Mouse (Mus musculus) heart, embryonic 11.5 days (tissue): Measurements from ENCODE around the gene Cabin1. TPM values are rescaled to one million over a fixed set of nuclear protein-coding genes. Genes with fewer than 3 reads are reported as not detected.

Source experiments
- ATAC-seq: fragments of 200-750 bp; cut with Nextera tagmentation; replicated peaks from 2 replicates; pipeline ENCODE4 v1.8.0; 2017; ENCODE audit warnings: moderate library complexity; ENCODE audit not compliant: insufficient number of reproducible peaks, low FRiP score, low TSS enrichment
- H3K27ac ChIP-seq: fragments of 300-500 bp; sonication (generic); 2 replicates; pipeline ENCODE4 v1.5.1; 2014; ENCODE audit warnings: mild to moderate bottlenecking, low read depth, low read length
- H3K27me3 ChIP-seq: fragments of 300-500 bp; sonication (generic); 2 replicates; pipeline ENCODE4 v1.6.1; 2014; ENCODE audit warnings: mild to moderate bottlenecking, low read length, mixed read lengths; ENCODE audit not compliant: control insufficient read depth, insufficient read depth
- H3K36me3 ChIP-seq: fragments of 300-500 bp; sonication (generic); 2 replicates; pipeline ENCODE4 v1.6.1; 2014; ENCODE audit warnings: mild to moderate bottlenecking, low read length, moderate library complexity, mixed read lengths; ENCODE audit not compliant: control insufficient read depth, insufficient read depth
- H3K4me1 ChIP-seq: fragments of 300-500 bp; sonication (generic); 2 replicates; pipeline ENCODE4 v1.6.1; 2014; ENCODE audit warnings: low read length; ENCODE audit not compliant: control insufficient read depth, insufficient read depth
- H3K4me2 ChIP-seq: fragments of 300-500 bp; sonication (generic); 2 replicates; pipeline ENCODE4 v1.6.1; 2014; ENCODE audit warnings: mild to moderate bottlenecking, moderate library complexity
- H3K4me3 ChIP-seq: fragments of 300-500 bp; sonication (generic); 2 replicates; pipeline ENCODE4 v1.5.1; 2014; ENCODE audit warnings: low read depth, low read length
- H3K9ac ChIP-seq: fragments of 300-500 bp; sonication (generic); 2 replicates; pipeline ENCODE4 v1.6.1; 2014; ENCODE audit warnings: mild to moderate bottlenecking, low read depth, low read length, moderate library complexity
- H3K9me3 ChIP-seq: fragments of 300-500 bp; sonication (generic); replicated peaks from 2 replicates; pipeline ENCODE4 v1.6.1; 2016; ENCODE audit warnings: low read length; ENCODE audit not compliant: control insufficient read depth
- WGBS: fragments of 180-500 bp; shearing (Covaris S2); extraction: QIAGEN DNeasy Blood & Tissue Kit; methylation state at CpG from one replicate; pipeline ENCODE4 v1.1.7; 2014; ENCODE audit not compliant: insufficient replicate concordance; 5-methylcytosine and 5-hydroxymethylcytosine counted together
- polyA plus RNA-seq: library from polyadenylated mRNA; unstranded; fragments of >200 nt; fragmentation: Nextera tagmentation; extraction: Ambion mirVana; gene quantifications from 2 replicates; pipeline ENCODE4 v1.2.1, GENCODE M21; 2014

Gene Cabin1
- polyA plus RNA-seq, 1 experiment from 2014 or later: 28.6 TPM

DNA sequence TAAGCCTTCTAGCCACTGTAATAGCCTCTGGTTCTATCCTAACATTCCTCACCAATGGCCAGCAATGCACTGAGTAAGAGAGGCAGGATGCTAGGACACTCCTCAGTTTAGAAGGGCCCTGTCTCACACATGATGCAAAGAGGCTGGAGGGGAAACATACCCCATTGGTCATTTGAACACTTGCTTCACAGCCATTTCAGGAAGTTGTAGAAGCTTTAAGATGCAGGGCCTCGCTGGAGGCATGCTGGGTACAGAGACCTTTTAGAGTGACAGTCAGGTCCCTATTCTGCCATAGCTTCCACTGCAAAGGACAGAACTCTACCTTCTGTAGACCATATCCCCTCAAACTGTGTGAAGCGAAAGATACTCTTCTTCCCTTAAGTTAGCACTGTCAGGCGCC lies 66.4 kb downstream of the Cabin1 start:
- Histone ChIP-seq H3K27ac (peak overlapping the region; percentile 35), H3K27me3 (no peaks in the 10 kb centered on the region), H3K4me3 (no peak overlapping the region), H3K4me1 (0 out of 2 replicates have a peak, but pooled peaks cover 3% of the 10 kb centered on the region), H3K36me3 (peaks cover 13% of the 10 kb centered on the region), H3K9me3 (no peaks in the 10 kb centered on the region), H3K9ac (no peak overlapping the region), H3K4me2 (0 out of 2 replicates have a peak overlapping the region, but pooled peaks have one; percentile 7)
- 85% methylated on average over 3 of the region's 3 CpGs for WGBS
- no peak for ATAC-seq

DNA sequence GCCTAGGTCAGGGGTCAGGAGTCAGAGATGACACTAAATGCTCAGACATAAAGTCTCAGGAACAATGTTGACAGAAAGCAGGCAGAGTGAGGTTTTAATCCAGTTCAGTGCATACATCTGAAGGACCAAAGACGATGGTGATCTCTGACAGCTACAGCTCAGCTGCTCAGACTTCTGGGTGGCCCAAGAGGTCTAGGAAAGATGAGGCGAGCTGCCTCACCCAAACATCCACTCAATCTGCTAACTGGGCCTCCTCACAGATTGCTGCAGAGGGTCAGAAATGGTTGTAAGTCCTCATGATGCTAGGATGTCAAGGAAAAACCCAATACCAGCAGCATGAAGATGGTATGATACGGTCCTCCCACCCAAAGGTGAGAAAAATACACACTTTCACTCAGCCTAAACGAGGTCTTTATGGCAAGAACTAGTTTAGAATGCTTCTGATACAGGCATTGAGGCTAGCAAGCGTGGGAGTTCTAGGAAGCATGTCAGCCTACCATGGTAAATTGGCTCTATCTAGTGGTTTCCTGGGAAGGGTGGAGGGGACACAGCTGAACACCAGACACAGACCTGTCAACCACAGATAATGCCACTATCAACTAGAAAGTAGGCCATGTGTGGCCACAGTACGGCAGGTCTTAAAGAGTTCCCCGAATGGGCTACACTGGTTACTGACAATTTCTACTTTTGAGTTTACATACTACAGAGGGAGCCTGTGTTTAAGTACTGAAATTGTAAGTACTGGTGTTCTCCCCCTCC lies 67.4 kb downstream of the Cabin1 start:
- H3K9ac ChIP-seq: no peak overlapping the region
- 0 out of 2 replicates have a peak overlapping the region, but pooled peaks have one; percentile 7 for H3K4me2 ChIP-seq
- 0 out of 2 replicates have a peak, but pooled peaks cover 3% of the 10 kb centered on the region for H3K4me1 ChIP-seq
- 72% methylated on average over 7 of the region's 7 CpGs for WGBS
- H3K27ac ChIP-seq: peak overlapping the region; percentile 35
- no peaks in the 10 kb centered on the region for H3K9me3 ChIP-seq
- H3K4me3 ChIP-seq: no peak overlapping the region
- peaks cover 20% of the 10 kb centered on the region for H3K36me3 ChIP-seq
- peak; percentile 80 for ATAC-seq
- no peaks in the 10 kb centered on the region for H3K27me3 ChIP-seq

DNA sequence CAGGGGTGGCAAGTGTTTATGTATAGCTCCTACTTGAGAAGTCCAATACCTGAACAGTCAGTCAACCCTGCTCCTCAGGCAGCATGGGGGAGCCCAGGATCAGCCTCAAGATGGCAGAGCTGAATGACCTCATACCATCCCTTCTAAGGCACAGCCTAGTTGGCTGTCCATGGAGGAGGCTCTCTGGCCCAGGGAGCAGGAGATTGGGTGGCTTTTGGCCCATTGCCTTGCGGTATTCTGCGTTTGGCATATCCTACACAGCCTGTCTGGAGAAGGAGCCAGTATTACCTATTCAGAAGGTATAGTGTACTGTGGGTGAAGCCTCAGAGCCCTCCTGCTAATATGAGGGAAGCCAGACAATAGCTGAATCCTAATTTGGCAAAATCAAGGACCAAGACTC lies 68.6 kb downstream of the Cabin1 start:
- Histone ChIP-seq H3K4me2 (no peak overlapping the region), H3K9me3 (no peaks in the 10 kb centered on the region), H3K27ac (no peak overlapping the region), H3K4me3 (no peak overlapping the region), H3K27me3 (no peaks in the 10 kb centered on the region), H3K36me3 (peaks cover 21% of the 10 kb centered on the region), H3K4me1 (0 out of 2 replicates have a peak, but pooled peaks cover 3% of the 10 kb centered on the region), H3K9ac (no peak overlapping the region)
- no peak for ATAC-seq
- 94% methylated on average over 2 of the region's 2 CpGs for WGBS

DNA sequence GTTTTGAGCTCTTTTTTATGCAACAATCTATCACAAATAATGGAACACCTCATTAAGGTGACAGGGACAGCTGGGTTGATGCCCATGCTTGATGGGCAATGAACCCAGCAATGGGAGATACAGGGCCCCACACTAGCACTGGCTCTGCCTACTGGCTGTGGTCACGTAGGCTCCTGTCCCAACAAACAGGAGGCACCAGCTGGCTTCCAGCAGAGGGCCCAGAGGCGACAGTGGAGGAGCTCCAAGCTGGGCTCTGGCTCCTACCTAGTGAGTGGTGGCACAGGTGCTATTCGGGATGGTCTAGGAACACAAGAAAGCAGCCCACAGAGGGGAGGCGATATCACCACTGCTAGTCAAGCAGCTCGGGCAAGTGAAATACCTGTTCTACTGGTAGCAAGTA lies 69.1 kb downstream of the Cabin1 start:
- H3K4me1 ChIP-seq: 0 out of 2 replicates have a peak, but pooled peaks cover 3% of the 10 kb centered on the region
- no peak for ATAC-seq
- no peak overlapping the region for H3K27ac ChIP-seq
- WGBS: 90% methylated on average over 5 of the region's 5 CpGs
- H3K9ac ChIP-seq: no peak overlapping the region
- no peaks in the 10 kb centered on the region for H3K9me3 ChIP-seq
- H3K4me2 ChIP-seq: no peak overlapping the region
- peaks cover 21% of the 10 kb centered on the region for H3K36me3 ChIP-seq
- H3K27me3 ChIP-seq: no peaks in the 10 kb centered on the region
- H3K4me3 ChIP-seq: no peak overlapping the region

DNA sequence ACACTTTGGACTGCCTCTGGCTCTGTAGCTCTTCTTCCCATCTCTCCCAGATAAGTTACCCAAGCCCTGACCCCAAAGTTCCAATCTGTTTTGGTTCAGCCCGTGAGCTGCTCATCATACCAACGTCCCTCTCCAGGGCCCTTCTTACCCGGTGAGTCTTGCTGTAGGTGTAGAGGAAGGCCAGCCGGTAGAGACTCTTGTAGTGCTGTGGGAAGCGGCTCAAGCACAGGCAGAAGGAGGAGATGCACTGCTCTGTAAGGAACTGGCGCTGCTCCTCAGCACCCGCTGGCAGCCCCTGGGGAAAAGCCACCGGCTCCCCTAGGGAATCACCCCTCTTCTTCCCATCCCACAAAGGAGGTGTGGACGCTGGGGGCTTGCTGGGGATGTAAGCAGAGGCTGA lies 69.6 kb downstream of the Cabin1 start:
- Histone ChIP-seq H3K9ac (0 out of 2 replicates have a peak overlapping the region, but pooled peaks have one; percentile 24), H3K4me2 (no peak overlapping the region), H3K27ac (no peak overlapping the region), H3K9me3 (no peaks in the 10 kb centered on the region), H3K4me1 (0 out of 2 replicates have a peak, but pooled peaks cover 3% of the 10 kb centered on the region), H3K27me3 (no peaks in the 10 kb centered on the region), H3K36me3 (peaks cover 24% of the 10 kb centered on the region), H3K4me3 (no peak overlapping the region)
- 89% methylated on average over 9 of the region's 9 CpGs for WGBS
- no peak for ATAC-seq

DNA sequence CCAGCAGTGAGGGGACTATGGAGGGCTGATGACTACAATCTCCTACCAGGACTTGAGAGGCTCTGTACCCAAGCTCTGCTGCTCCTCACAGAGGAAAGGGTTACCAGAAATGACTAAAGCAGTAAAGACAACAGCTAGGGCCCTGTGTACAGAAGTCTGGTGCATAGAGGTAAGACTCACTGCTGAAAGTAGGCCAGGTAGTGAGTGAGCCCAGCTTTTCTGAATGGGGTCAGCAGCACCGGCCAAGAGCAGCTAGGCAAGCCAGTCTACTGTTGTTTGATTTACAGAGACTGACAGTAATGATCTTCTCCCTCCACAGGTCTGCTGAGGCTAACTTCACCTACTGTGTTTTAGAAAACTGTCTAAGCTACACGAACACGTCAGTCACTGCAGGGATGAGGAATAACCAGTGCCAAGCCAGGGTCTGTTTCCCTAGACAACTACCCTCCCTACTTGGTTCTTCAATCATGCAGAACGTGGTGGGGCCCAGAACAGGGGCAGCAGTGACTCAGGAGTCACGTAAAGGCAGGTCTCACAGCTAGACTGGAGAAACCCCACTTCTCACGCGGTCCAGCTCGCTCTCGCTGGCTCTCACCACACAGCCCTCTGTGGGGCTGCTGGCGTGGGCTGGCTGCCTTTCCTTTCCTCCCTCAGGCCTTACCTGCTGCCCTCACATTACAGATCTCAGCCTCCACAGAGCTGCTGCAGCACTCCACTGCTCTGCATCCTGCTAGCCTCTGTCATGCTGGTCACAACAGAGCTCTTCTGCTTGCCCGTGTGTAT lies 70.5 kb downstream of the Cabin1 start:
- Histone ChIP-seq H3K36me3 (peaks cover 24% of the 10 kb centered on the region), H3K4me2 (no peak overlapping the region), H3K9me3 (no peaks in the 10 kb centered on the region), H3K4me3 (no peak overlapping the region), H3K4me1 (0 out of 2 replicates have a peak, but pooled peaks cover 3% of the 10 kb centered on the region), H3K27me3 (no peaks in the 10 kb centered on the region), H3K27ac (no peak overlapping the region), H3K9ac (no peak overlapping the region)
- WGBS: 78% methylated on average over 11 of the region's 11 CpGs
- ATAC-seq: no peak

DNA sequence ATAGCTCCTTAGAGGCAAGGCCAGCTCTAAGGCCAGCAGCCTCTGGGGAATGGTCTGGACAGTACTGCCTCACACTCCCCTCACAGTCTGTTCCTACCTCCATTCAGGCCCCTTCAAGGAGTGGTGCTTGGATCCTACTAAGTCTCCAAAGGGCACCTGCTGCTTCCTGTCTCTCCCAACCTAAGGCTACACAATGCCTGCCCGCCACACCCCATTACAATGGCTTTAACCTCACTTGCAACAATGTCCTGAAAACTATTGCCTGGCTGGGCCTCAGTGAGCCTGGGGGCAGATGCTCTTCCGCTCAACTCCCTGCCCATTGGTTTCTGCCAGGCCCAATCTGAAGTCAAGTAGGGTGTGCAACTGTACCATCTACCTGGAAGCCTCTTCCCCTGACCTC lies 75.5 kb downstream of the Cabin1 start:
- 84% methylated on average over 2 of the region's 2 CpGs for WGBS
- H3K36me3 ChIP-seq: peaks cover 15% of the 10 kb centered on the region
- H3K27ac ChIP-seq: no peak overlapping the region
- ATAC-seq: no peak
- no peaks in the 10 kb centered on the region for H3K27me3 ChIP-seq
- H3K4me3 ChIP-seq: no peak overlapping the region
- H3K9ac ChIP-seq: no peak overlapping the region
- no peak overlapping the region for H3K4me2 ChIP-seq
- no peaks in the 10 kb centered on the region for H3K9me3 ChIP-seq
- H3K4me1 ChIP-seq: no peaks in the 10 kb centered on the region

DNA sequence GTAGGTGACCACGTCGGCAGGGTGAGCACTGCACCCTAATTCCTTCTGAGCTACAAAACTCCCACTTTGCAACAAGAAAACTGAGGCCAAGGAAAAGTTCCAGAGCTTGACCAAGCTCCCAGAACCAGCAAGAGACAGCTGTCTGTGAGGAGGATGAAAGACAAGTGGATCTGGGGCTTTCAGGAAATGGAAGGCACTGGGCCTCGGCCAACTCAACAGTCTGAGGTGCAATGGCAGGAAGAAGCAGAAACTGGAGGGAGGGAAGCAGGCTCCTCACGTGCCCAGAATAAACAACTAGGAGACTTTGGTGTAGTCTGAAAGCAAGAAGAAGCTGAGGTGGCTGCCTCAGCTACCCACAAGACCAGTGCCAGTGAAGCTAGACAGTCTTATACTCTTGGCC lies 77.4 kb downstream of the Cabin1 start:
- Histone ChIP-seq H3K9me3 (no peaks in the 10 kb centered on the region), H3K4me3 (no peak overlapping the region), H3K4me2 (no peak overlapping the region), H3K27me3 (no peaks in the 10 kb centered on the region), H3K27ac (no peak overlapping the region), H3K9ac (no peak overlapping the region), H3K36me3 (peaks cover 8% of the 10 kb centered on the region; the same call in 1 of the 2 replicates), H3K4me1 (no peaks in the 10 kb centered on the region)
- 82% methylated on average over 4 of the region's 4 CpGs for WGBS
- no peak for ATAC-seq
